Mouse (Mus musculus) cortical plate, adult 2 months (tissue): Measurements from ENCODE around the gene Cxcl12. TPM values are rescaled to one million over a fixed set of nuclear protein-coding genes. Genes with fewer than 3 reads are reported as not detected.

Experiments used
- H3K27ac ChIP-seq: fragments of 200-500 bp; 2 replicates; pipeline ENCODE4 v1.5.1; 2012; ENCODE audit warnings: low read length, control low read depth, inconsistent platforms; ENCODE audit not compliant: insufficient read depth
- H3K4me1 ChIP-seq: fragments of 200-500 bp; 2 replicates; pipeline ENCODE4 v1.6.1; 2011; ENCODE audit warnings: low read length; ENCODE audit not compliant: control insufficient read depth, insufficient read depth
- H3K4me3 ChIP-seq: fragments of 200-500 bp; 2 replicates; pipeline ENCODE4 v1.5.1; 2011; ENCODE audit warnings: mild to moderate bottlenecking, low read length, control low read depth; ENCODE audit not compliant: insufficient read depth
- CTCF ChIP-seq: fragments of 200-500 bp; IDR thresholded peaks from 2 replicates; pipeline ENCODE4 v1.5.1; 2011; ENCODE audit warnings: mild to moderate bottlenecking, control low read depth, low read length; ENCODE audit not compliant: insufficient read depth; ENCODE audit errors: extremely low read depth
- POLR2A ChIP-seq: fragments of 200-500 bp; IDR thresholded peaks from 2 replicates; pipeline ENCODE4 v1.6.1; 2011; ENCODE audit warnings: mild to moderate bottlenecking, low read length, control low read depth; ENCODE audit not compliant: insufficient read depth; ENCODE audit errors: extremely low read depth
- polyA plus RNA-seq: library from polyadenylated mRNA; depleted of rRNA; stranded (reverse); fragments of >200 nt; gene quantifications from 2 replicates; pipeline ENCODE4 v1.2.3, GENCODE M21; 2012

Cxcl12 gene
- polyA plus RNA-seq, 1 experiment, result 69.1 TPM

DNA sequence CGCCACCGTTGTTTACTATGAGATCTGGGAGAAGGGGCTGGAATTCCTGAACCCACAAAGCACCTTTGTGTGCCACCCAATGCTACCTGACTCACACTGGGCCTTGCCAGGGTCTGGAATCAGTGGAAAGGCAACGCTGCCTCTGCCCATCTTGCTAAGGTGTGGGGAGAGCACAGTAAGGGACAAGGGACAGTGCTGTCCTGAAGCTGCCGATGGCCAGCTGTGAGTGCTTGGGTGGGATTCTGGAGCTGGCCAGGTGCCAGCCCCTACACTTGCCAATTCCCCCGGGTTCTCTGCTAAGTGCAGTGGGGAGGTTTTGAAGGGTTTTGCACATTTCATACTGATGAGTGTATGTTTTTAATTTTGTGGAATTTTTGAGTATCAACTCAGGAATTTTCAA lies 15.3 kb upstream of the Cxcl12 start:
- H3K27ac ChIP-seq, result no peak overlapping the region
- no peaks in the 10 kb centered on the region for H3K4me1 ChIP-seq
- TF ChIP-seq POLR2A, result no peak
- TF ChIP-seq CTCF, result no peak
- H3K4me3 ChIP-seq, result no peak overlapping the region

DNA sequence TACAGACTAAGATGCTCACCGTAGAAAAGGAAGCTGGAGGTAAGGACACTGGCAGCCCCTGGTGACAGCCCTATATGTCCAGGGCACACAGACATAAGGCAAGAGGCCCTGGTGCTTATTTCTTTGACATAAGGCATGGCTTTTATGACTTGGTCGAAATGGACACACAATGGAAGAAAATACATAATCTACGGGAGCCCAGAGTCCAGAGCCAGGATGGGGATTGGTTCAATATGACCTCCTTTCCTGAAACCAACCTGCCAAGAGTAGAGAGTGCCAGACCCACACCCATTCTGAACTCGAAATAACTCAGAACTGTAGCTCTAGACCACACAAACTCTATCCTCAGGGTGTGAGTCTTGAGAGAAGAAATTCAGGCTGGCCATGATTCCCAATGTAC lies 11.5 kb upstream of the Cxcl12 start:
- Histone ChIP-seq H3K4me3 (no peak overlapping the region), H3K27ac (no peak overlapping the region), H3K4me1 (no peaks in the 10 kb centered on the region)
- no peak for TF ChIP-seq CTCF
- TF ChIP-seq POLR2A, result no peak

DNA sequence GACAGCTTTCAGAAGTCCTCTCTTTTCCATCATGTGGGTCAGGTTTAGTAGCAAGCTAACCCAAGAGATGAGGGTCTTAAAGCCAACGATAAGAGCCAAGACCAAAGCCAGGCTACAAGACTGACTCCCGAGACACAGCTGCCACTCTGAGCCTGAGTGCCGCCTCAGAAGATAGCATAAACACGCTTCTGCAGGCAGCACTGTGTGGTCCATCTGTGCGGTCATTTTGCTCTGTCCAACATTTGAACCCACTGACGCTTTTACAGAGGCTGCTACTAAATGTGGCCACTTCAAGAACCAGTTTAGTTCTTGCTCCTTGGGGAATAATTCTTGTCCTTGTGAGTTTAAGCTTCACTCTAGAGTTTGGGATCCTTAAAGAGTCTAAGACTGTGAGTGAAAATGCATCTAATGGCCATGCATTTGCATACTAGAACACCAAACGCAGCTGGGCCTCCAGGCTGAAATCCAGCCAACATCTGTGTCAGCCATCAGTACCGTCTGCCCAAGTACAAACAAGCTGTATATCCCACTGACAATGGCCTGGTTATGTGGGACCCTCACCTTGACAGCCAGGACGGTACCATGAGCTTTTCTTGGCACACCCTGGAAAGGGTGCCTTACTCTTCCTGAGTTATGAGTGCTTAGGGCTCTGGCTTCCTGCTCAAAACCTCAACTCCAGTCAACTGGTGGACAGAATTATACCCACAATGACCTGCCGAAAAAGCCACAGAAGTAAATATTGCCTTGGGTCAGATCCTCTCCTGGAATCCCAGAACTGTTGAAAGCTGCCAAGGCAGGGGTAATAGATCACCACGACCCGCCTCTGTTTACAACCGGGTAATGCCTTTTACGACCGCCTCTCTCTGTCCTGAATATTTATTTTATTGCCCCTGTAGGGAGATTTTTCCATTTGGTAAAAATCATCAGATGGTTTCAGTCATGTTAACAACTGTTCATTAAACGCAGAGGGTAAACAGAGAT lies 8.3 kb upstream of the Cxcl12 start:
- no peak overlapping the region for H3K4me3 ChIP-seq

DNA sequence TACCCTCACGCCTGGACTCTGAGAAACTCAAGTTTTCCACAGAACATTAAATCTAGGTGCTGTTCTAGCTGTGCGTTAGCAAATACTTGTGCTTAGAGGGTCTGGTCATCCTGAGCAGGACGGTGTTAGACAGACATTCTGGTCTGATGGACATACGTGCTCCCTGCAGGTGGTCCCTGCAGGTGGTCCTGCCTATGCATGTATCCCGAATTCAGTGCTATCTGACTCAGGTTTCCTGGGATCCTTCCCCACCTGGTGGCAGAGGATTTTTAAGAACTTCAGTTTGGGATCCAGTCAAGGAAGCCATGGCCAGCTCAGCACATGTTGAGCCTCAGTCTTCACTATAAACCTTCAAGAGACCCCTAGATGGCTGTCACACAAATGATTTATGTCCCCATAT lies 4.8 kb upstream of the Cxcl12 start:
- Histone ChIP-seq H3K4me1 (no peaks in the 10 kb centered on the region), H3K4me3 (no peak overlapping the region)
- TF ChIP-seq POLR2A, result no peak
- no peak for TF ChIP-seq CTCF

More for the DNA sequence above, 8.3 kb upstream of the Cxcl12 start:
- Histone ChIP-seq H3K4me1 (no peaks in the 10 kb centered on the region), H3K27ac (no peak overlapping the region)
- TF ChIP-seq CTCF (no peak), POLR2A (no peak)

DNA sequence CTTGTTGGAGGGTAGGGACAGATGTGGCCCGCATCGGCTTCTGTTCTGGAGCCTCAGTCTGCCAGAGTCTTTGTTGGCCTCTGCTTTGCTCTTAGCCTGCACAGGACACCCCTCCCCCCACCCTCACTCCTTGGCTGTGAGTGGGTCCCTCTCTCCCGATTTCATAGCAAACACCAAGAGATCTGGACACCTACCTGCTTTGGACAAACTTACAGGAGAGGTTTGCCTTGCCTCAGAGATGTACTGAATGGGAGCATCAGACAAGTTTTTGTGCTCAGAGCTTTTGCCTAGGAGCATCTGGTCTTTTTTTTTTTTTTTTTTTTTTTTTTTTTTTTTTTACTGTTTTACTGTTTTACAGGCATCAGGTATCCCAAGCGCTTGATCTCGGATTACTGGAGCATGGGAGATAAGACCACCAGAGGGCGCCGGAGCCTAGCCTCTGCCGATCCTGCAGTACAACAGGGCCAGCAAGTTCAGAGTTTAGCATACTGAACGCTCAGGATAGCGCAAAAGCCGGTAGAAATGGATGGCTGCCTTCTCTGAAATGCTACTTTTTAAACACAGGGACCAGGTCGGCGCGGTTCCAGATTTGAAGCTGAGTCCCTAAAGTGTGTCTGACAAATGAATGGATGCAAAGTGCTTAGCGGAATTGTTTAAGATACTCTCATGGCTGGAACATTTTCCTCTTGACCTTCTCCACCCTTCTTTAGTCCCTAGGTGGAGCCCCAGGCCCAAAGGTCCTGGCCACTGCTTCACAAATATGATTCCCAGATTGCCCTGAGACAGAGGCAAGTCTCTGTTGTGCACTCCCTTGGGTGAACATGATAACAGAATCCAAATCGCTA lies 1.5 kb upstream of the Cxcl12 start:
- TF ChIP-seq POLR2A (no peak), CTCF (peak; percentile 72)
- Histone ChIP-seq H3K27ac (no peak overlapping the region), H3K4me3 (no peak overlapping the region), H3K4me1 (no peaks in the 10 kb centered on the region)

More for the DNA sequence above, 4.8 kb upstream of the Cxcl12 start:
- H3K27ac ChIP-seq, result no peak overlapping the region

GRCm38 (mm10) chr6:117167426-117167730 lies 957 bp upstream of the Cxcl12 start:
- H3K27ac ChIP-seq, result no peak overlapping the region

DNA sequence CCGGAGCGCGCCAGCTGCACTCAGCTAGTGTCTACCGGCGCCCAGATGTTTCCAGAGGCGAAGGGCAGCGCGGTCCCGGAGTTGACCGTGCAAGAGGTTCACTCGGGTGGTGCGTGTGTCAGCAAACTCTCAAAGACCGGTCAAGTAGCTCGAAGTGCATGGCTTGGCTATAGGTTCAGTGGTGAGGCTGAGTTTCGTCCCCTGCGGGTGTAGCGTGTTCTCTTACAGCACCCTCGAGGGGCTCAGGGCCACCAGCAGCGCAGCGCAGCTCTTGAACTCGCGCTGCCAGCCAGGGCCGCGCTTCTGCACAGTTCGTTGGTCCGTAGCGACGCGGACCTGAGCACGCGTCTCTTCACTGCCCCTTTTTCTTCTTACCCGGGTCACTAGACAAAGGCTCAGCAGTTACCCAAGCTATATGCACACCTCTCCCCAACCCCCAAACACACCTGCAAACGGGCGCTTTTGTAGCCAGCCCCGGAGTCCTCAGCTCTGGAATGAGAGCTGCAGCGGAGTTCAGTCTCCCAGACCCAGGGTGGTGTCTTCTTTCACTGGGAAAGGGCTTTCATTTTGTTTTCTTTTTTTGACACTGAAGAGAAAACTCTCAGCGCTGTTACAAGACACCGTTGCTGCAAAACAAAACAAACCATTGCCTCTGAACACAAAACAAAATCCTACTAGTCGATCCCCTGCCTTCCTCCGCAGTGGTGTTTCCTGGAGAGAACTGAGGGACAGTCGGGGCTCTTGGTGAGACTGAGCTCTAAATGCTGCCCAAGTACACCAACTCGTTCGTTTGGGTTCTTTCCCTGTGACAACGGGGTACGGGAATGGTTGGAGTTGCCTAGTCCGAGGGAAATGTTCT lies 945 bp downstream of the Cxcl12 start:
- Histone ChIP-seq H3K4me1 (no peaks in the 10 kb centered on the region), H3K27ac (0 out of 2 replicates have a peak overlapping the region, but pooled peaks have one; percentile 15), H3K4me3 (peak overlapping the region; percentile 58)
- TF ChIP-seq CTCF (no peak), POLR2A (no peak)

More at GRCm38 (mm10) chr6:117167426-117167730, 957 bp upstream of the Cxcl12 start:
- TF ChIP-seq CTCF (no peak), POLR2A (no peak)
- peak overlapping the region; percentile 58; the same call in 1 of the 2 replicates for H3K4me3 ChIP-seq
- no peaks in the 10 kb centered on the region for H3K4me1 ChIP-seq

GRCm38 (mm10) chr6:117169910-117170747 lies 1.8 kb downstream of the Cxcl12 start:
- TF ChIP-seq POLR2A, result no peak
- TF ChIP-seq CTCF, result no peak
- H3K27ac ChIP-seq, result no peak overlapping the region
- no peaks in the 10 kb centered on the region for H3K4me1 ChIP-seq
- peak overlapping the region; percentile 58 for H3K4me3 ChIP-seq
